Mouse (Mus musculus) embryonic facial prominence, embryonic 12.5 days (tissue): ENCODE data around the gene Cited2. TPM values are rescaled to one million over a fixed set of nuclear protein-coding genes. Genes with fewer than 3 reads are reported as not detected.

ENCODE experiments used
- ATAC-seq: fragments of 200-750 bp; cut with Nextera tagmentation; 2 replicates; pipeline ENCODE4 v1.8.0; 2017; ENCODE audit not compliant: insufficient number of reproducible peaks, insufficient read depth, low FRiP score, low TSS enrichment
- H3K27ac ChIP-seq: fragments of 300-500 bp; sonication (generic); 2 replicates; pipeline ENCODE4 v1.5.1; 2016; ENCODE audit warnings: mild to moderate bottlenecking
- H3K27me3 ChIP-seq: fragments of 300-500 bp; sonication (generic); 2 replicates; pipeline ENCODE4 v1.6.1; 2016; ENCODE audit warnings: mild to moderate bottlenecking, moderate library complexity
- H3K36me3 ChIP-seq: fragments of 300-500 bp; sonication (generic); 2 replicates; pipeline ENCODE4 v1.6.1; 2016; ENCODE audit warnings: mild to moderate bottlenecking
- H3K4me1 ChIP-seq: fragments of 300-500 bp; sonication (generic); 2 replicates; pipeline ENCODE4 v1.6.1; 2016
- H3K4me2 ChIP-seq: fragments of 300-500 bp; sonication (generic); replicated peaks from 2 replicates; pipeline ENCODE4 v1.6.1; 2016; ENCODE audit warnings: mild to moderate bottlenecking, moderate library complexity
- H3K4me3 ChIP-seq: fragments of 300-500 bp; sonication (generic); 2 replicates; pipeline ENCODE4 v1.5.1; 2016; ENCODE audit warnings: mild to moderate bottlenecking
- H3K9ac ChIP-seq: fragments of 300-500 bp; sonication (generic); 2 replicates; pipeline ENCODE4 v1.6.1; 2016; ENCODE audit warnings: mild to moderate bottlenecking, moderate library complexity
- H3K9me3 ChIP-seq: fragments of 300-500 bp; sonication (generic); 2 replicates; pipeline ENCODE4 v1.6.1; 2016; ENCODE audit warnings: mild to moderate bottlenecking, moderate library complexity
- WGBS: fragments of 180-500 bp; shearing (Covaris S2); methylation state at CpG from one replicate; pipeline ENCODE4 v1.1.7; 2016; 5-methylcytosine and 5-hydroxymethylcytosine counted together
- polyA plus RNA-seq: library from polyadenylated mRNA; unstranded; fragments of >200 nt; fragmentation: Nextera tagmentation; extraction: Ambion mirVana; gene quantifications from 2 replicates; pipeline ENCODE4 v1.2.1, GENCODE M21; 2016

Cited2 gene
- polyA plus RNA-seq, 1 experiment from 2014 or later = 43.8 TPM

GRCm38 (mm10) chr10:17760750-17761613 is 38.0 kb downstream of the Cited2 start:
- Histone ChIP-seq H3K4me3 (no peak overlapping the region), H3K4me2 (no peak overlapping the region), H3K27ac (no peak overlapping the region), H3K9ac (no peak overlapping the region), H3K9me3 (0 out of 2 replicates have a peak, but pooled peaks cover 4% of the 10 kb centered on the region), H3K4me1 (no peaks in the 10 kb centered on the region), H3K36me3 (no peaks in the 10 kb centered on the region), H3K27me3 (no peaks in the 10 kb centered on the region)
- WGBS = 74% methylated on average over 9 of the region's 9 CpGs
- no peak for ATAC-seq

- WGBS = 88% methylated on average over 1 of the region's 1 CpGs
- no peaks in the 10 kb centered on the region for H3K36me3 ChIP-seq
Measured at GRCm38 (mm10) chr10:17761652-17762051, 38.6 kb downstream of the Cited2 start.

GRCm38 (mm10) chr10:17762946-17763345 is 39.9 kb downstream of the Cited2 start:
- ATAC-seq = no peak

More at GRCm38 (mm10) chr10:17761652-17762051, 38.6 kb downstream of the Cited2 start:
- H3K9me3 ChIP-seq = 0 out of 2 replicates have a peak, but pooled peaks cover 3% of the 10 kb centered on the region
- no peak overlapping the region for H3K9ac ChIP-seq
- H3K27ac ChIP-seq = no peak overlapping the region
- H3K27me3 ChIP-seq = no peaks in the 10 kb centered on the region
- no peaks in the 10 kb centered on the region for H3K4me1 ChIP-seq
- no peak overlapping the region for H3K4me2 ChIP-seq
- ATAC-seq = no peak
- no peak overlapping the region for H3K4me3 ChIP-seq

GRCm38 (mm10) chr10:17769856-17770255 is 46.8 kb downstream of the Cited2 start:
- Histone ChIP-seq H3K4me2 (no peak overlapping the region), H3K36me3 (no peaks in the 10 kb centered on the region), H3K4me3 (no peak overlapping the region), H3K27ac (0 out of 2 replicates have a peak overlapping the region, but pooled peaks have one; percentile 36), H3K9ac (no peak overlapping the region), H3K4me1 (no peaks in the 10 kb centered on the region), H3K9me3 (no peaks in the 10 kb centered on the region), H3K27me3 (no peaks in the 10 kb centered on the region)
- no peak for ATAC-seq
- WGBS = 32% methylated on average over 5 of the region's 5 CpGs

More at GRCm38 (mm10) chr10:17762946-17763345, 39.9 kb downstream of the Cited2 start:
- Histone ChIP-seq H3K36me3 (no peaks in the 10 kb centered on the region), H3K9ac (no peak overlapping the region), H3K4me2 (no peak overlapping the region), H3K4me3 (no peak overlapping the region), H3K27ac (no peak overlapping the region), H3K27me3 (no peaks in the 10 kb centered on the region), H3K9me3 (0 out of 2 replicates have a peak, but pooled peaks cover 1% of the 10 kb centered on the region), H3K4me1 (no peaks in the 10 kb centered on the region)
- WGBS = 97% methylated on average over 8 of the region's 8 CpGs

- H3K9ac ChIP-seq = no peak overlapping the region
- ATAC-seq = no peak
- H3K27me3 ChIP-seq = no peaks in the 10 kb centered on the region
- 82% methylated on average over 10 of the region's 10 CpGs for WGBS
- H3K27ac ChIP-seq = no peak overlapping the region
- H3K36me3 ChIP-seq = no peaks in the 10 kb centered on the region
- no peaks in the 10 kb centered on the region for H3K9me3 ChIP-seq
- no peak overlapping the region for H3K4me3 ChIP-seq
- H3K4me1 ChIP-seq = no peaks in the 10 kb centered on the region
- no peak overlapping the region for H3K4me2 ChIP-seq
Measured at GRCm38 (mm10) chr10:17772364-17772763, 49.3 kb downstream of the Cited2 start.

- Histone ChIP-seq H3K27ac (no peak overlapping the region), H3K4me2 (no peak overlapping the region), H3K9me3 (no peaks in the 10 kb centered on the region), H3K4me3 (no peak overlapping the region), H3K27me3 (no peaks in the 10 kb centered on the region), H3K4me1 (no peaks in the 10 kb centered on the region), H3K36me3 (no peaks in the 10 kb centered on the region), H3K9ac (no peak overlapping the region)
- WGBS = 81% methylated on average over 3 of the region's 3 CpGs
- no peak for ATAC-seq
Measured at GRCm38 (mm10) chr10:17774366-17774765, 51.3 kb downstream of the Cited2 start.

- H3K36me3 ChIP-seq = no peaks in the 10 kb centered on the region
- WGBS = 51% methylated on average over 4 of the region's 4 CpGs
Measured at GRCm38 (mm10) chr10:17775079-17775478, 52.1 kb downstream of the Cited2 start.

More at GRCm38 (mm10) chr10:17775079-17775478, 52.1 kb downstream of the Cited2 start:
- Histone ChIP-seq H3K4me2 (no peak overlapping the region), H3K4me3 (no peak overlapping the region), H3K27ac (no peak overlapping the region), H3K27me3 (no peaks in the 10 kb centered on the region), H3K9me3 (no peaks in the 10 kb centered on the region), H3K9ac (no peak overlapping the region), H3K4me1 (no peaks in the 10 kb centered on the region)
- ATAC-seq = no peak

Other genes starting within 250 kb of the Cited2 start
- 2.1 and 2.2 TPM in 2 replicates for gene Txlnb, start 73.0 kb downstream of the Cited2 start, polyA plus RNA-seq
- 4.9 TPM in 2 replicates for gene Heca, start 224.8 kb downstream of the Cited2 start, polyA plus RNA-seq